Mouse (Mus musculus): Measurements from ENCODE around the gene Atp2a3.

Gene Atp2a3

DNA sequence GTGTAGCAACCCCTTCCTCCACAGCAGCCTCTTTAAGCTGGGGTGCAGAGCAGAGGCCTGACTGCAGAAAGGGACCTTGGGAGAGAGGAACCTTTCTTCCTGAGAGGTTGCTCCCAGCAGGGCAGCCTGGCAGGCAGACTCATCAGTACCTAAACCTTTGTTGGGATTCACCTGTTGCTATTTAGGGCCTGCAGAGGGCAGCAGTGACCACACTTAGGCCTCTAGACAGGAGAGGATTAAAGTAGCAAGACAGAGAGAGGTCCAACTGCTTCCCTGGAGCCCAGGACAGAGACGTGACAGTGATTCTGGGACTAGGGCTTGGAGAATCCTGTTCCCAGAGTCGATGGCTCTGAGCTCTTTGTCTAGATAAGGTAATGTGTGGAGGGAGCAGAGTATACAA lies 45.4 kb downstream of the Atp2a3 start:
- DNase-seq (ENCODE audit: low spot score) = peak; percentile 88

DNA sequence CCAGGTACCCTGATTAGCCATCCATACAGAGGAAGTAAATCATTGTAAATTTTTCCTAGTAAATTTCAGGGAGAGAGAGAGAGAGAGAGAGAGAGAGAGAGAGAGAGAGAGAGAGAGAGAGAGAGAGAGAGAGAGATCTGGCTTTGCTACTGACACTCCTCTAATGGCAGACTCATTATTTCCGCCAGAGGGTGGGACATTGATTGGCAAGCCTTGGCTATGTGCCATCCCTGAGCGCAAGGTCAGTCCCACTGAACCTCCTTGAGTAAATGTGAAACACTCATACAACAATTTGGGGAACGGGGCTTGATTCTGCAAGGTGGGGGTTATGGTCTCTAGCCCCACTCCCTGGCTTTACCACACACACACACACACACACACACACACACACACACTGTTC lies 46.1 kb downstream of the Atp2a3 start:
- DNase-seq (ENCODE audit: low spot score) = no peak

DNA sequence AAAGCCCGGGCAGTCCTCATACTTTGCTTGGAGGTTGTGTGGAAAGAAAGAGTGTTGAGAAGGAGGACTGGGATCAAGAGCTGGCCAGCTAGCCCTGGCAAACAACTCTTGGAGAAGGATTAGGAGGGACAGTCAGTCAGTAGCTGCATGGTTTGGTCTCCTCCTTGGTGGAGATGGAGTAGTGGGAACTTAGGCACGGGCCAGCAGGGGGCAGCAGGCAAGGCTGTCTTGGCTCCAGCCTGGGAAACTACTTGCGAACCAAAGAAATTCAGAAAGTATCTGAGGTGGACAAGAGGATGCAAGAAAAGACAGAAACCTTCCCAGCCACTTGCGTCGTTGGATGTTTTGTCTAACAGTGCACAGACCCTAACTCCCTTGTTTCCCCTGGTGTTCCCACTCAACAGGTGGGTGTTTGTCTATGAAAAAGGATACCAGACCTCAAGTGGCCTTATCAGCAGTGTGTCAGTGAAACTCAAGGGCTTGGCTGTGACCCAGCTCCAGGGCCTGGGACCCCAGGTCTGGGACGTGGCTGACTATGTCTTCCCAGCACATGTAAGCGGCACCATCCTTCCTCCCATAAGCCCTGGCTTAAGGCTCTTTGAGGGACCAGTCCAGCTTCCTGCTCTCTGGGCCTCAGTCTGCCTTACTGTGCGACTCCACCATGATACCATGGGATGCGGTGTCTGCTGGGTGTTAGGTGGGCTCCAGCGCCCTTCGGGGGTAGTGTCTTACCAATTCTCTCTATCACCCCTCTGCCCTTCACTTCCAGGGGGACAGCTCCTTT lies 46.9 kb downstream of the Atp2a3 start:
- DNase-seq (ENCODE audit: low spot score) = peak; percentile 73

DNA sequence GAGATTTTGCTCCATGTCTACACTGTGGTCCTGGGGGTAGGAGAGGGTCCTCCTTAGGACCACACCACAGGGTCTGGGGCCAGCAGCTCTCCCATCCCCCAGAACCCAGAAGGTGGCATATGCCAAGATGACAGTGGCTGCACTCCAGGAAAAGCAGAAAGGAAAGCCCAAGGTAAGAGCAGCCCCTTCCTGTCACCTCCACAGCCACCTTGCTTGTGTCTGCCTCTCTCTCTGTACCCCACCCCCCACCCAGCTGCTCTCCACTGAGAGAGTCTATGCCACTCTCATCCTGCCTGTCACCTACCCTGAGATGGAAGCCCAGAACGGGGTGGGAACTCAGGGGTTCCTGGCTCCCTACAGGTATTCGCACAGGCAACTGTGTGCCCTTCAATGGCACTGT lies 47.9 kb downstream of the Atp2a3 start:
- no peak for DNase-seq (ENCODE audit: low spot score)

GRCm38 (mm10) chr11:73009531-73010274 lies 48.7 kb downstream of the Atp2a3 start:
- DNase-seq (ENCODE audit: low spot score) = no peak

DNA sequence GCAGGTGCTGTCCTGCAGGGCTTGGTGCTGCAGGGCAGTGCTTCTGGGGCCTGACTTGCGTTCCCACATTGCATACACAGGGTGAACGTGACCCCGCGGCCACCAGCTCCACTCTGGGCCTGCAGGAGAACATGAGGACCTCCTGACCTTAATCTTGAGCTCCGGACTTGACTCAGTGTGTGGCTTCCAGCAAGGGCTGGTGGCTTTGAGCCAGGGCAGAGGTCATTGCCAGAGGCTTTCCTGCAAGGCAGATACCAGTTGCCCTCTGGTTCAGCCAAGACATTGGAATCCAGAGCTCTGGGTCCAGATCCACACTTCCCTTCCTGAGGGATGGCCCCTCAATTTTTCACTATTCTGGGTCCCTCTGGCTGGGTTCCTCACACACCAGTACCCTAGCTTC lies 53.0 kb downstream of the Atp2a3 start:
- no peak for DNase-seq (ENCODE audit: low spot score)

GRCm38 (mm10) chr11:73014831-73015344 lies 53.9 kb downstream of the Atp2a3 start:
- no peak for DNase-seq (ENCODE audit: low spot score)

GRCm38 (mm10) chr11:73015391-73016102 lies 54.6 kb downstream of the Atp2a3 start:
- no peak for DNase-seq (ENCODE audit: low spot score)

GRCm38 (mm10) chr11:73016103-73016420 lies 55.1 kb downstream of the Atp2a3 start:
- no peak for DNase-seq (ENCODE audit: low spot score)

DNA sequence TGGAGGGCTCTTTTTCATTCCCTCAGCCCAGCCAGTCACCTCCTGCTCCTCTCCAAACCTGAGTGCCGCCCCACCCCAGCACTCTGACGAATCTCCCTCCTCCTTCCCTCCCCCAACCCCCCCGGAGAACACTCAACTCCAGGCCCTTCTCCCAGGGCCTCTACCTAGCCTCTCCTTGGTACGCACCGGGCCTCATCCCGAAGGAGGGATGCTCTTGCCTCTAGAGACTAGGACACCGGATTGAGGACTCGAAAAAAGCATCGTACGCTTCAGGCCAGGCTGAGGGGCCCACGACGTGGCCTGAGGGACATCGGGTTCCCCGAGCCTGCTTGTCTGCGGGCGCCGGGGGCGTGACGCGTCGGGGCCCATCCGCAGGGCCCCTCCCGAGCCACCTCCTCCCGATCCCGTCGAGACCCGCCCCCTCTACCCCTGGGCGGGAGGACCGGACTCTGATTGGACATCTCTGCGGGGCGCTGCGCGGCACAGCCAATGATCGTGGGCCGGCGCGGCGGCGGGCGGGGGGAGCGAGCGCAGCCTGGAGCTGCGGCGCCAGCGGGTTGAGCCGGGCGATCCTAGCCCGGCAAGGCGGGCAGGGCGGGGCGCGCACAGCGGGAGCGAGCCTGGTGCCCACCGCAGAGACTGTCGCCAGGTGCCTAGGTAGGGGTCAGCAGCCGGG lies 57.6 kb downstream of the Atp2a3 start, which contains the start of gene Camkk1:
Gene Camkk1, plus strand, starts transcription at position 538 of the 676 bp plus-strand sequence.
- peak; percentile 93 for DNase-seq (ENCODE audit: low spot score)

- DNase-seq (ENCODE audit: low spot score) = peak; percentile 37
Measured at GRCm38 (mm10) chr11:73019147-73019795, 58.3 kb downstream of the Atp2a3 start.

GRCm38 (mm10) chr11:73020953-73021800 lies 60.2 kb downstream of the Atp2a3 start:
- no peak for DNase-seq (ENCODE audit: low spot score)

GRCm38 (mm10) chr11:73023099-73023498 lies 62.1 kb downstream of the Atp2a3 start:
- no peak for DNase-seq (ENCODE audit: low spot score)

- DNase-seq (ENCODE audit: low spot score) = no peak
Measured at GRCm38 (mm10) chr11:73023827-73024226, 62.9 kb downstream of the Atp2a3 start.

GRCm38 (mm10) chr11:73024236-73024904 lies 63.4 kb downstream of the Atp2a3 start:
- DNase-seq (ENCODE audit: low spot score) = no peak

GRCm38 (mm10) chr11:73026961-73027360 lies 66.0 kb downstream of the Atp2a3 start:
- DNase-seq (ENCODE audit: low spot score) = no peak

GRCm38 (mm10) chr11:73030821-73031498 lies 70.0 kb downstream of the Atp2a3 start:
- peak; percentile 94 for DNase-seq (ENCODE audit: low spot score)

DNA sequence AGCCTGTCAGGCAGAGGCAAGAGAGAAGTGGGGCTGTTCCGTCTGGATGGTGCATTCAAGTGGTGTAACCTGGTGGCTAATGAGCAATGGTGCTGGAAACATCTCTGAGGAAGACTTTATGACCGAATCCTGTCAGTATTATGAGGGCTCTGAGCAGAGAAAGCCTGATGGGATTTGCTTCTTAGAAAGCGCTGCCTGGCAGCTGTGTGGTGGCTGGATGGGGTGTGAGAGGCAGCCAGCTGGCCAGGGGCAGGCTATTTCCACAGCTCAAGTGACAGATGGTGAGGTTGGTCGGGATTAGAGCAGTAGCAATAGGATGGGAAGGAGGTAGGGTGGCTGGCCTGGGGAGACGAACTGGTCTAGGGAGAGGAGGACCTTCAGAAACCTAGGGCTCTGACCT lies 70.6 kb downstream of the Atp2a3 start:
- no peak for DNase-seq (ENCODE audit: low spot score)

- DNase-seq (ENCODE audit: low spot score) = no peak
Measured at GRCm38 (mm10) chr11:73036077-73036476, 75.1 kb downstream of the Atp2a3 start.
